Mouse (Mus musculus) lung, postnatal 14 days (tissue): ENCODE measurements around the gene Elf2.
"Not testable (repeated sequence)": the region's sequence is repeated elsewhere in the genome, so short reads cannot be mapped to it uniquely, and the experiment has no call there.

Experiments used
- DNase-seq: peaks from one replicate; pipeline ENCODE4 v3.0.0; 2021

The Elf2 gene

GRCm38 (mm10) chr3:51327429-51327797, 13.1 kb downstream of the Elf2 start:
- no peak for DNase-seq

GRCm38 (mm10) chr3:51326664-51327428, 13.6 kb downstream of the Elf2 start:
- DNase-seq, result peak; percentile 40

GRCm38 (mm10) chr3:51325475-51325874, 15.0 kb downstream of the Elf2 start:
- DNase-seq, result no peak

- DNase-seq, result no peak
Measured at GRCm38 (mm10) chr3:51323006-51323405, 17.5 kb downstream of the Elf2 start.

GRCm38 (mm10) chr3:51322326-51322725, 18.1 kb downstream of the Elf2 start:
- DNase-seq, result no peak

- DNase-seq, result no peak
Measured at GRCm38 (mm10) chr3:51321141-51321540, 19.3 kb downstream of the Elf2 start.

GRCm38 (mm10) chr3:51318053-51318452, 22.4 kb downstream of the Elf2 start:
- not testable (repeated sequence) for DNase-seq

GRCm38 (mm10) chr3:51316876-51317275, 23.6 kb downstream of the Elf2 start:
- DNase-seq, result no peak

- no peak for DNase-seq
Measured at GRCm38 (mm10) chr3:51311638-51312037, 28.8 kb downstream of the Elf2 start.

GRCm38 (mm10) chr3:51310098-51310497, 30.4 kb downstream of the Elf2 start:
- no peak for DNase-seq

GRCm38 (mm10) chr3:51306621-51307020, 33.8 kb downstream of the Elf2 start:
- no peak for DNase-seq

GRCm38 (mm10) chr3:51305961-51306360, 34.5 kb downstream of the Elf2 start:
- no peak for DNase-seq

GRCm38 (mm10) chr3:51302971-51303476, 37.4 kb downstream of the Elf2 start:
- DNase-seq, result no peak

- peak; percentile 12 for DNase-seq
Measured at GRCm38 (mm10) chr3:51301583-51301982, 38.9 kb downstream of the Elf2 start.

- DNase-seq, result no peak
Measured at GRCm38 (mm10) chr3:51296790-51297189, 43.7 kb downstream of the Elf2 start.

GRCm38 (mm10) chr3:51295225-51295624, 45.2 kb downstream of the Elf2 start:
- no peak for DNase-seq

- no peak for DNase-seq
Measured at GRCm38 (mm10) chr3:51294251-51294650, 46.2 kb downstream of the Elf2 start.

- peak; percentile 90 for DNase-seq
Measured at GRCm38 (mm10) chr3:51288880-51289821, 51.3 kb downstream of the Elf2 start.

- DNase-seq, result no peak
Measured at GRCm38 (mm10) chr3:51284375-51284774, 56.1 kb downstream of the Elf2 start.

- DNase-seq, result no peak
Measured at GRCm38 (mm10) chr3:51281727-51282126, 58.7 kb downstream of the Elf2 start.

GRCm38 (mm10) chr3:51278433-51278832, 62.0 kb downstream of the Elf2 start:
- no peak for DNase-seq

- DNase-seq, result peak; percentile 82
Measured at GRCm38 (mm10) chr3:51277201-51278150, 63.0 kb downstream of the Elf2 start.
